ENCODE assay signal across 8 mouse cellular contexts in the genomic region with DNA sequence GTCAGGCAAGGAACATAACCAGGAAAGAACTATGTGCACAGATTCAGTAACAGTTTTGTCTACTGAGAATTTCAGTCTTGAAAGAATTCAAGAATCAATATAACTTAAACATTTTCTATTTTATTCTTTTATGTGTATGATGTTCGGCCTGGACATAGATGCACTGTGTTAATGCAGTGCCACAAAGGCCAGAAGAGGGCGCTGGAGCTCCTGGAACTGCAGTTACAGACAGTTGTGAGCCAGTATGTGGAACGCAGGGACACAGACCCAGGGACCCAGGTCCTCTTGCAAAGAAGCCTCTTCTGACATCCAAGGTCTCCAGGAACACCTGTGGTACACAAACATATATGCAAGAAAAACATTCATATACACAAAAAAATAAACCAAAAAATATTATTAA. TPM values are rescaled to one million over a fixed set of nuclear protein-coding genes. Genes with fewer than 3 reads are reported as not detected.
DNase-seq lines count a peak whose midpoint lies in the region; ATAC-seq and TF ChIP-seq lines count a peak whose summit lies in the region.

No protein-coding gene starts in this region.

- no peak overlapping the region for H3K9ac ChIP-seq in midbrain, postnatal 0 days (replicated peaks; ENCODE audit: low read length, poor library complexity, severe bottlenecking)
- no peak overlapping the region for H3K9ac ChIP-seq in stomach, postnatal 0 days (ENCODE audit: low read length)

- H3K27me3 ChIP-seq in midbrain, postnatal 0 days (ENCODE audit: insufficient read depth, low read length) = no peaks in the 10 kb centered on the region
- no peaks in the 10 kb centered on the region for H3K27me3 ChIP-seq in midbrain, embryonic 10.5 days (ENCODE audit: low read depth, poor library complexity, severe bottlenecking)
- no peaks in the 10 kb centered on the region for H3K27me3 ChIP-seq in stomach, postnatal 0 days (ENCODE audit: control insufficient read depth, insufficient read depth, low read length)
- no peaks in the 10 kb centered on the region for H3K27me3 ChIP-seq in forebrain, embryonic 10.5 days (ENCODE audit: poor library complexity, severe bottlenecking)

- no peak overlapping the region for H3K4me2 ChIP-seq in midbrain, postnatal 0 days (ENCODE audit: low read depth, low read length, poor library complexity, severe bottlenecking)
- H3K4me2 ChIP-seq in stomach, postnatal 0 days (replicated peaks; ENCODE audit: low read depth) = no peak overlapping the region

- WGBS in midbrain, postnatal 0 days = 58% methylated on average over 3 of the region's 3 CpGs
- whole genome bisulfite sequencing in midbrain, embryonic 10.5 days = 71% methylated on average over 3 of the region's 3 CpGs
- WGBS in stomach, postnatal 0 days = 55% methylated on average over 3 of the region's 3 CpGs
- WGBS in forebrain, embryonic 10.5 days = 60% methylated on average over 3 of the region's 3 CpGs

- no peaks in the 10 kb centered on the region for H3K9me3 ChIP-seq in midbrain, postnatal 0 days (ENCODE audit: low read length)
- no peaks in the 10 kb centered on the region for H3K9me3 ChIP-seq in midbrain, embryonic 10.5 days (replicated peaks)
- H3K9me3 ChIP-seq in stomach, postnatal 0 days (ENCODE audit: control insufficient read depth, low read length) = no peaks in the 10 kb centered on the region
- no peaks in the 10 kb centered on the region for H3K9me3 ChIP-seq in forebrain, embryonic 10.5 days

- TF ChIP-seq POLR2A in cortical plate, adult 2 months (IDR thresholded peaks at IDR 0.05; ENCODE audit: extremely low read depth, insufficient read depth, low read length) = no peak

- H3K4me1 ChIP-seq in midbrain, postnatal 0 days (ENCODE audit: insufficient read depth, low read length) = 0 out of 2 replicates have a peak, but pooled peaks cover 3% of the 10 kb centered on the region
- H3K4me1 ChIP-seq in midbrain, embryonic 10.5 days = peaks cover 8% of the 10 kb centered on the region
- peaks cover 2% of the 10 kb centered on the region; the same call in 1 of the 2 replicates for H3K4me1 ChIP-seq in cortical plate, adult 2 months (ENCODE audit: control insufficient read depth, insufficient read depth, low read length)
- no peaks in the 10 kb centered on the region for H3K4me1 ChIP-seq in stomach, postnatal 0 days (replicated peaks; ENCODE audit: control insufficient read depth, insufficient read depth)
- H3K4me1 ChIP-seq in forebrain, embryonic 10.5 days = peaks cover 8% of the 10 kb centered on the region

- TF ChIP-seq EP300 in stomach, postnatal 0 days (optimal IDR thresholded peaks at IDR 0.05) = no peak

- H3K4me3 ChIP-seq in midbrain, postnatal 0 days (ENCODE audit: low read depth, low read length) = no peak overlapping the region
- no peak overlapping the region for H3K4me3 ChIP-seq in midbrain, embryonic 10.5 days
- no peak overlapping the region for H3K4me3 ChIP-seq in cortical plate, adult 2 months (ENCODE audit: insufficient read depth, low read length)
- H3K4me3 ChIP-seq in stomach, postnatal 0 days (ENCODE audit: low read depth, low read length) = no peak overlapping the region
- H3K4me3 ChIP-seq in forebrain, embryonic 10.5 days = no peak overlapping the region

- TF ChIP-seq CTCF in midbrain, postnatal 0 days (IDR thresholded peaks at IDR 0.05) = peak; percentile 43
- 0 out of 2 replicates have a peak, but pooled peaks have one; percentile 16 for TF ChIP-seq CTCF in cortical plate, adult 2 months (IDR thresholded peaks at IDR 0.05; ENCODE audit: extremely low read depth, insufficient read depth, low read length)
- peak; percentile 57 for TF ChIP-seq CTCF in stomach, postnatal 0 days (IDR thresholded peaks at IDR 0.05; ENCODE audit: low read depth)

- H3K36me3 ChIP-seq in midbrain, postnatal 0 days (ENCODE audit: insufficient read depth, low read length) = no peaks in the 10 kb centered on the region
- peaks cover 5% of the 10 kb centered on the region for H3K36me3 ChIP-seq in midbrain, embryonic 10.5 days
- no peaks in the 10 kb centered on the region for H3K36me3 ChIP-seq in stomach, postnatal 0 days (ENCODE audit: control insufficient read depth, insufficient read depth, low read length)
- peaks cover 5% of the 10 kb centered on the region for H3K36me3 ChIP-seq in forebrain, embryonic 10.5 days (replicated peaks)

- DNase-seq in embryo, embryonic 10 days (ENCODE audit: low spot score) = peak; percentile 26
- no peak for DNase-seq in embryo, embryonic 9.5 days (ENCODE audit: extremely low spot score)
- no peak for DNase-seq in midbrain, postnatal 0 days (ENCODE audit: low spot score)
- DNase-seq in midbrain, embryonic 10.5 days (ENCODE audit: low spot score) = no peak
- no peak for DNase-seq in stomach, postnatal 0 days (ENCODE audit: low spot score)
- DNase-seq in forebrain, embryonic 10.5 days (ENCODE audit: extremely low spot score, low spot score) = no peak

- no peak for ATAC-seq in midbrain, postnatal 0 days (ENCODE audit: low FRiP score)
- ATAC-seq in stomach, postnatal 0 days (ENCODE audit: low FRiP score, low TSS enrichment) = no peak
- ATAC-seq in activated CD4-positive, CD25-positive, alpha-beta regulatory T cell, adult 4 months = no peak

- no peak overlapping the region for H3K27ac ChIP-seq in midbrain, postnatal 0 days (ENCODE audit: low read depth, low read length)
- H3K27ac ChIP-seq in midbrain, embryonic 10.5 days (replicated peaks) = no peak overlapping the region
- no peak overlapping the region for H3K27ac ChIP-seq in cortical plate, adult 2 months (ENCODE audit: insufficient read depth, low read length)
- no peak overlapping the region for H3K27ac ChIP-seq in stomach, postnatal 0 days (replicated peaks)
- no peak overlapping the region for H3K27ac ChIP-seq in forebrain, embryonic 10.5 days

RNA-seq across cellular contexts. Expression of a gene that starts 3.0 kb away (rescaled TPM):
- 41.5 and 42.6 TPM in 2 replicates for total RNA-seq in midbrain, postnatal 0 days (2014; rRNA removed)
- polyA plus RNA-seq in midbrain, postnatal 0 days (2015; fragmentation: Nextera tagmentation; extraction: Ambion mirVana) = 41.5 and 43.3 TPM in 2 replicates
- 33.6 and 35.9 TPM in 2 replicates for polyA plus RNA-seq in midbrain, embryonic 10.5 days (2016; fragmentation: Nextera tagmentation; extraction: Ambion mirVana)
- polyA plus RNA-seq in cortical plate, adult 2 months (2012; rRNA removed) = 42.2 and 43.2 TPM in 2 replicates
- polyA plus RNA-seq in stomach, postnatal 0 days (2015; fragmentation: Nextera tagmentation; extraction: Ambion mirVana) = 15.8 and 18.2 TPM in 2 replicates
- polyA plus RNA-seq in forebrain, embryonic 10.5 days (2016; fragmentation: Nextera tagmentation; extraction: Ambion mirVana) = 29.0 and 32.3 TPM in 2 replicates
- polyA plus RNA-seq in activated CD4-positive, CD25-positive, alpha-beta regulatory T cell, adult 4 months (2017; shearing (Covaris generic)) = 10 to 100 TPM; 21.5 to 40.8 TPM

RNA-seq across cellular contexts. Expression of a gene that starts 14.8 kb away (rescaled TPM):
- 64.7 and 78.8 TPM in 2 replicates for total RNA-seq in midbrain, postnatal 0 days (2014; rRNA removed)
- 16.9 and 18.5 TPM in 2 replicates for polyA plus RNA-seq in midbrain, postnatal 0 days (2015; fragmentation: Nextera tagmentation; extraction: Ambion mirVana)
- 40.2 and 42.1 TPM in 2 replicates for polyA plus RNA-seq in midbrain, embryonic 10.5 days (2016; fragmentation: Nextera tagmentation; extraction: Ambion mirVana)
- 55.4 and 56.7 TPM in 2 replicates for polyA plus RNA-seq in cortical plate, adult 2 months (2012; rRNA removed)
- 18.0 and 18.5 TPM in 2 replicates for polyA plus RNA-seq in stomach, postnatal 0 days (2015; fragmentation: Nextera tagmentation; extraction: Ambion mirVana)
- polyA plus RNA-seq in forebrain, embryonic 10.5 days (2016; fragmentation: Nextera tagmentation; extraction: Ambion mirVana) = 38.7 and 43.7 TPM in 2 replicates
- polyA plus RNA-seq in activated CD4-positive, CD25-positive, alpha-beta regulatory T cell, adult 4 months (2017; shearing (Covaris generic)) = 10 to 100 TPM; 15.7 to 20.3 TPM

RNA-seq across cellular contexts. Expression of a gene that starts 20.5 kb away (rescaled TPM):
- 30.1 and 31.7 TPM in 2 replicates for total RNA-seq in midbrain, postnatal 0 days (2014; rRNA removed)
- polyA plus RNA-seq in midbrain, postnatal 0 days (2015; fragmentation: Nextera tagmentation; extraction: Ambion mirVana) = 55.5 and 56.9 TPM in 2 replicates
- polyA plus RNA-seq in midbrain, embryonic 10.5 days (2016; fragmentation: Nextera tagmentation; extraction: Ambion mirVana) = 168 and 189 TPM in 2 replicates
- 30.5 and 31.2 TPM in 2 replicates for polyA plus RNA-seq in cortical plate, adult 2 months (2012; rRNA removed)
- polyA plus RNA-seq in stomach, postnatal 0 days (2015; fragmentation: Nextera tagmentation; extraction: Ambion mirVana) = 68.8 and 71.5 TPM in 2 replicates
- polyA plus RNA-seq in forebrain, embryonic 10.5 days (2016; fragmentation: Nextera tagmentation; extraction: Ambion mirVana) = 196 and 210 TPM in 2 replicates
- polyA plus RNA-seq in activated CD4-positive, CD25-positive, alpha-beta regulatory T cell, adult 4 months (2017; shearing (Covaris generic)) = 10 to 100 TPM; 27.6 to 33.4 TPM

RNA-seq across cellular contexts. Expression of a gene that starts 30.0 kb away (rescaled TPM):
- total RNA-seq in midbrain, postnatal 0 days (2014; rRNA removed) = 91.7 and 145 TPM in 2 replicates
- 112 and 119 TPM in 2 replicates for polyA plus RNA-seq in midbrain, postnatal 0 days (2015; fragmentation: Nextera tagmentation; extraction: Ambion mirVana)
- polyA plus RNA-seq in midbrain, embryonic 10.5 days (2016; fragmentation: Nextera tagmentation; extraction: Ambion mirVana) = 531 and 532 TPM in 2 replicates
- polyA plus RNA-seq in cortical plate, adult 2 months (2012; rRNA removed) = 64.8 and 68.3 TPM in 2 replicates
- 78.7 and 93.6 TPM in 2 replicates for polyA plus RNA-seq in stomach, postnatal 0 days (2015; fragmentation: Nextera tagmentation; extraction: Ambion mirVana)
- 524 and 528 TPM in 2 replicates for polyA plus RNA-seq in forebrain, embryonic 10.5 days (2016; fragmentation: Nextera tagmentation; extraction: Ambion mirVana)
- polyA plus RNA-seq in activated CD4-positive, CD25-positive, alpha-beta regulatory T cell, adult 4 months (2017; shearing (Covaris generic)) = 10 to 100 TPM; 29.0 to 36.5 TPM

RNA-seq across cellular contexts. Expression of a gene that starts 32.2 kb away (rescaled TPM):
- total RNA-seq in midbrain, postnatal 0 days (2014; rRNA removed) = 70.7 and 99.6 TPM in 2 replicates
- polyA plus RNA-seq in midbrain, postnatal 0 days (2015; fragmentation: Nextera tagmentation; extraction: Ambion mirVana) = 35.9 and 42.2 TPM in 2 replicates
- 17.2 and 20.5 TPM in 2 replicates for polyA plus RNA-seq in midbrain, embryonic 10.5 days (2016; fragmentation: Nextera tagmentation; extraction: Ambion mirVana)
- 49.9 and 58.8 TPM in 2 replicates for polyA plus RNA-seq in cortical plate, adult 2 months (2012; rRNA removed)
- 18.1 and 18.4 TPM in 2 replicates for polyA plus RNA-seq in stomach, postnatal 0 days (2015; fragmentation: Nextera tagmentation; extraction: Ambion mirVana)
- polyA plus RNA-seq in forebrain, embryonic 10.5 days (2016; fragmentation: Nextera tagmentation; extraction: Ambion mirVana) = 18.8 and 19.4 TPM in 2 replicates
- polyA plus RNA-seq in activated CD4-positive, CD25-positive, alpha-beta regulatory T cell, adult 4 months (2017; shearing (Covaris generic)) = 10 to 100 TPM; 14.1 to 17.1 TPM
